Mouse (Mus musculus): ENCODE data around the gene Sult1b1. TPM values are rescaled to one million over a fixed set of nuclear protein-coding genes. Genes with fewer than 3 reads are reported as not detected.

Sult1b1 gene
- total RNA-seq (2023): not detected

DNA sequence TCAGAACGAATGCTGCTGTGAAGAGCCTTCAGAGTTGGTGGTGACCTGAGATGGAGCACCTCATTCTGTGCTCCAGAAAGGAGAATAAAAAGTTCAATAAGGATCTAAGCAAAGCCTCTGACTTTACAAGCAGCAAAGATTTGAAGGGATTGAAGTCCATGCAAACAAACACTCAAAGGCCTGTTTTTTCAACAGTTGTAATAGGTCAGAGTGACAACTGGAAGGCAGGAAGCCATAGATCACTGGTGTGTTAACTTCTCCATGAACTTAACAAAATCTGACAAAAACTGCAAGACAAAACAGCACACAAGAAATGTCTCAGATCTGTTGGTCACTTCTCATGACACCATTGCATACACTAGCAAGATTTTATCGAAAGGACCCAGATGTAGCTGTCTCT is at the start of gene Sult1b1:
Gene Sult1b1, minus strand, starts transcription at position 85 of the 400 bp plus-strand sequence.

DNA sequence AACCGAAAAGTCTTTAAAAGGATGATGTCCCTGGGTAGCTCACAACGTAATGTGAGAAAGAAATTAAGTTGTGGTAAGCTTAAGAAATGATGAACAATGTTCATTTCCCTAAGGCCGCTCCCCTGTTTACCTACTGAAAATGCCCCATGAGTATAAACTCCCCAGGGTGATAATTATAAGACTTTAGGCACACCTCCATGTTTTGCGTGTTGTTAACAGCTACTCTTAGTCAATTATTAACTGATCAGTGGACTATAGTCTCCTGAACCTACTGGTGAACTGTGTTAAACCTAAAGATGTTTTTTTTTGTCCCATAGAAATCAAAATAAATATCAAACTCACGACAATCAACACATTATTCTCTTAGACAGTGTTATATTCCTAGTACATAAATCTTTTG is 30.9 kb upstream of the Sult1b1 start, which contains the start of gene Sult1d1:
Gene Sult1d1, minus strand, starts transcription at position 183 of the 400 bp plus-strand sequence.

DNA sequence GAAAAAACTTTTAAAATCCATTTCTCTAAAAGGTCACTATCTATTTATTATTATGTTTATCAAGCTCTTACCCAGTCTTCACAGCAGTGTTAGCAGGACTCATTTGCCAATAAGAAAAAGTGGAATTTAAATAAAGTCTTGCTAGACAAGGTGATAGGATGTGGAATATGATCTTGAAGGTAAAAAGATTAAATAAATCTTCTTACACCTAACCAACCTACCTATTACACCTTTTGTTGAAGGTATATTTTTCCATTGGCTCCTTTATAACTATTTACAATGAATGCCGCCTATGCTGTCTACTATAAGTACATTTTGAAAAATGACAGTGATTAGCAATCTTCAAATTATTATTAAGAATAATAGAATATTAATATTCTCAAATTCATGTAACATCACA is 47.2 kb downstream of the Sult1b1 start, which contains the start of gene Ugt2a1:
Gene Ugt2a1, minus strand, starts transcription at position 101 of the 400 bp plus-strand sequence.

DNA sequence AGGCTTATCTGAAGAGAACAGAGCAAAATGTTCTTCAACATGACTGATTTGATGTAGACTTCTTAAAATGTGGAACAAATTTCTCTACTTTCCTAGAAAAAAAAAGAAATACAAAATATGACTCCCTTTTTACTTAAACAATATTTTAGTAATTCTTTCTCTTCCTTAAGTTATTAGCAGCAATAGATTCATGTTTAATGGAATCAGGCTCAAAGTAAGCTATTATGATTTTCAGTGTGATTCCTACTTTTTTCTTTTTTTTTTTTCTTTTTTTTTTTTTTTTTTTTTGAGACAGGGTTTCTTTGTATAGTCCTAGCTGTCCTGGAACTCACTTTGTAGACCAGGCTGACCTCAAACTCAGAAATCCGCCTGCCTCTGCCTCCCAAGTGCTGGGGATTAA is 51.3 kb downstream of the Sult1b1 start, which contains the start of gene Gm43638:
Gene Gm43638, minus strand, starts transcription at position 101 of the 400 bp plus-strand sequence.

DNA sequence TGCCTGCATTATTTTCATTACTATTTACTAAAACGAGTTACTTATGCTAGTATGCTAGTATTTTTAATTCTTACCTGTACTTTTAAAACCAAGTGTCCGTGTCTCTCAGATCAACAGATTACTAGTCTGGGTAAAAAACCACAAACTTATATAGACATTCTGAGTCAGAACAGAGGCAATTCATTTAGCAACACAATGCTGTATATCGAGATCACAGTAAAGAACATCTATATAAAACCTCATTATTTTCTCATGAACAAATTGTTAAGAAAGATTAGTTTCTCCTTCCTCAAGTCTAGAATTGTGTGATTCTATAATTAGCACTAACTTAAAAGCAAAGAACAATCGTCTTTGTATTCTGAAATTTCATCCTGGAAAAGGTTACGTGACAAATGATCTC is 55.8 kb downstream of the Sult1b1 start, which contains the start of gene Ugt2a2:
Gene Ugt2a2, minus strand, starts transcription at position 101 of the 400 bp plus-strand sequence.

Other genes with a start within 250 kb of the Sult1b1 start
- gene Ugt2a3, start 201.0 kb downstream of the Sult1b1 start, total RNA-seq (2023): not detected
- not detected for gene Ugt2b38, start 114.0 kb downstream of the Sult1b1 start, total RNA-seq (2023)
- gene Ugt2a2, start 55.9 kb downstream of the Sult1b1 start, total RNA-seq (2023): not detected
- not detected for gene Gm43638, start 51.4 kb downstream of the Sult1b1 start, total RNA-seq (2023)
- gene Ugt2a1, start 47.3 kb downstream of the Sult1b1 start, total RNA-seq (2023): not detected
- gene Sult1d1, start 30.8 kb upstream of the Sult1b1 start, total RNA-seq (2023): not detected
- not detected for gene Sult1e1, start 53.4 kb upstream of the Sult1b1 start, total RNA-seq (2023)
- gene Csn1s1, start 128.0 kb upstream of the Sult1b1 start, total RNA-seq (2023): not detected
- not detected for gene Csn2, start 161.4 kb upstream of the Sult1b1 start, total RNA-seq (2023)
- gene Csn1s2a, start 236.4 kb upstream of the Sult1b1 start, total RNA-seq (2023): not detected